Mouse (Mus musculus) embryonic fibroblast, embryonic 13.5 days (primary cell): ENCODE measurements around the gene Adamts2.

ENCODE experiments used
- CTCF ChIP-seq: IDR thresholded peaks from 2 replicates; pipeline ENCODE4 v1.5.1; 2011; ENCODE audit warnings: mild to moderate bottlenecking, control low read depth, low read length, moderate library complexity, borderline replicate concordance; ENCODE audit not compliant: insufficient read depth
- POLR2A ChIP-seq: IDR thresholded peaks from 2 replicates; pipeline ENCODE4 v1.6.1; 2011; ENCODE audit warnings: low read depth, mild to moderate bottlenecking, control low read depth, low read length, moderate library complexity

DNA sequence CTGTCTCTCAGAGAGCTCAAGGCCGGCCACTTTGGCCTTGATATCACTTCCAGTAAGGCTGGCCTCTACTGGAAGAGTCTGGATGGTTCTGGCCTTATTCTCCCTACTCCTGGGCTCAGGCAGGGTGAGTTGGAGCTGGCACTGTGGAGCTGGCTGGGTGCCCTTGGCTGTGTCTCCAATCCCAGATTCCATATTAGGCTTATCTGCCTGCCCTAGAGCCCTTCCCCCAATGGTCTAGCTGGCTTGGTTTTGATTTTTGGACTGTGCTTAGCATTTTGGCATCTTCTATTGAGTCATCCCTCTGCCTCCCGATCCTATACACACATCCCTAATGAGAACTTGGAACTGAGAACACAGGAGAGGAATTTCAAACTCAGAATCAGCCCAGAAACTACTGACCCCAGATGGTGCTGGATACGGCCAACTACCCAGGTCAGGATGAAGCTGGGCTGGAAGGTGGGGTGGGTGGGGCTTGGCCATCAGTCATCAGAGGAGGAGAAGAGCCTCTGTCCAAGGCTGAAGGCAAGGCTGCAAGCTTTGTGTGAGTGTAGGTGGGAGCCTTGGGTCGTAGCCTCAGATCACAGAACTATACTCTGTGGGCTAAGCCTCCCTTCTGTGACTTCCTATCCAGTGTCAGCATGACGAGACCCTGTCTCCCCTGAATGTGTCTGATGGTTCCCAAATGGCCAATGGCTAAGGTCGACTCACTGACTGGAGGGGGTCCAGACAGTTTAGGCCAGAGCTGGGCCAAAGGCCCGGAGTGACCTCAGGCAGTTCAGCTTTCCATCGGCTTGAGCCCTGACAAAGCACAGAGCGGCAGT is 67.9 kb downstream of the Adamts2 start:
- TF ChIP-seq POLR2A (no peak), CTCF (no peak)
